Mouse (Mus musculus): ENCODE measurements around the gene Olfr1037.
A peak's percentile ranks its signal among the peaks of the same experiment; 100 is the strongest.
"Not testable (repeated sequence)": the region's sequence is repeated elsewhere in the genome, so short reads cannot be mapped to it uniquely, and the experiment has no call there.

The Olfr1037 gene

DNA sequence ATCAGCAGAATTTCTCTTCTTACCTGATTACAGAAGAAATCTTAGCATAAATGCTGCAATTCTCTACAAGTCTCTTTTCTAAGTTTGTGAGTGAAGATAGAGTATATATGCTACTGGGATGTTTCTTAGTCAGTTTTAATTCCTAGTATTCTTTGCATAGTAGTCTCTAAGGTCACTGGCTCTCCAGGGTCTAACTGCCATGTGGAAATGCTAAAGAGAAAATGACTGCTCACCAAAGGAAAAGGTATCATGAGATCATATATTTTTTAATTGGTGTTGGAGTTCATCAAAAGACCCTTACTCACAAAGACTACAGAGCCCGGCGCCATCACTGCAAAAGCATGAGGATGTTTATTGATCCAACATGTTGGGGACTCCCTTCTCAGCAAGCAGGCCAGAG, at the start of gene Olfr1037:
Olfr1037 (minus strand) TSS at position 101 of the 400 bp plus-strand sequence.
- no peak for DNase-seq (ENCODE audit: low read depth, low spot score)

DNA sequence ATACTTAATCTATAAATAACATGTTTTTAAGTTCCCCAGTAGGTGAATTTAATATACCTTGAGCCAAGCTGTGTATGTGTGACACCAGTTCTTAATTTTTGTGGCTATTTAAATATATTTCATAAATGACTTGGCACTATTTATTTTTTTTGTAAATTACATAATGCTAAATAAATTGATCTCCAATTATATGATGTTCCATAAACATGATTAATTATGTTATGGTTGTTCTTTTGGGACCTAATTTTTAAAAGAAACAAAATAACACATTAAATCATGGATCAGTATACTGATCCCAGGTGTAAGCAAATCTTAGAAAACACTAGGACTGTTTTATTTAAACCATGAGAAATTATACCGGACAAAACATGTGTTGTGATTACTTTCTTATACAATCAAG, 48.6 kb upstream of the Olfr1037 start, which contains the start of gene Olfr1039:
Olfr1039 (minus strand) TSS at position 101 of the 400 bp plus-strand sequence.
- DNase-seq (ENCODE audit: low read depth, low spot score) = no peak

DNA sequence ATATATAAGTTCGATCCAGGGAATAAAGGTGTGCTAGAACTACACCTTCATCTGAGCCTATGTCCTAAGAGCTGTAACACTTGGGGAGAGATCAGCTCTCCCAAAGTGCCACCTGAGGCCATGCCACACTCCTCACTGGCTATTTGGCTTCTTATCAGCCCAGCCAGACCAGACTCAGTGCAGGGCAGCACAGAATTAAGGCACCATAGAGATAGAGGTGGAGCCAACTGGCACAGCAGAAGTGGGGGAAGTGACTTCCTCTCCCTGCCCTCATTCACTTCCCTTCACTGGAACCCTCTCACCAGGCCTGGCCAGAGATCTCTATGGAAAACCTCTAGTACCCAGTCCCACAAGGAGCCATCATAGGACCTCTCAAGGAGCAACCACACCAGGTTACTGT, 6.7 kb downstream of the Olfr1037 start:
- DNase-seq (ENCODE audit: low read depth, low spot score) = not testable (repeated sequence)

DNA sequence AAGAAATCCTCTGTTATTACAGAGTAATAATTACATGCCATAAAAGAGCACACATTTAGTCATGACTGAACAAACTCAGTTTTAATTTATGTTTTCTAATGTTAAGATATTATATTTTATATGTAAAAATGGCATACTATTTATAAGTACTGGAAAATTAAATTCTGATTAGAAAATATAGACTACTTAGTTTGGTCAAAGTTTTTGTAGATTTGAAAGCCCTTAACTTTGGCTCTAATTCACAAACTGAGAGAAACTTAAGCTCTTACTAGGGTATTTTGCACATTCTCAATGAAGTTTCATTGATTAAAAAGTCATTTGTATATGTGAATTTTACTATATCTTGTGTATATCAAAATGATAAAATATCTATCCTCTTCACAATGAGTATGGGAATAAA, 13.5 kb downstream of the Olfr1037 start, which contains the start of gene Olfr1036:
Olfr1036 (plus strand) TSS at position 301 of the 400 bp plus-strand sequence.
- DNase-seq (ENCODE audit: low read depth, low spot score) = not testable (repeated sequence)

DNA sequence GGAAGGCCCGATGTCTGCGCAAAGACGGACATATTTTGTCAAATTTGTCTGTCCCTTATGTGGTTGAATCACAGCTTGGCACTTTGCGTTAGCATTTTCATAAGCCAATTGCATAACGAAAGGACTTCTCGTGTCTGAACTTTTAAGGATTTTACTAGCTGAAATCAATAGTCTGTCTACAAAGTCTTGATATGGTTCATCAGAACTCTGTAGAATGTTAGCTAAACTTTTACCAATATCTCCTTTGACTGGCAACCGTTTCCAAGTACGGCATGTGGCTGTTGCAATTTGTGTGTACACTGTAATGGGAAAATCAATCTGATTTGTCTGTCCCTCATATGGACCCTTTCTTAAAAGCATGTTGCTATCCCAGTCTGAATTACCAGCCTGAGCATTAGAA, 17.0 kb downstream of the Olfr1037 start:
- DNase-seq (ENCODE audit: low read depth, low spot score) = no peak

DNA sequence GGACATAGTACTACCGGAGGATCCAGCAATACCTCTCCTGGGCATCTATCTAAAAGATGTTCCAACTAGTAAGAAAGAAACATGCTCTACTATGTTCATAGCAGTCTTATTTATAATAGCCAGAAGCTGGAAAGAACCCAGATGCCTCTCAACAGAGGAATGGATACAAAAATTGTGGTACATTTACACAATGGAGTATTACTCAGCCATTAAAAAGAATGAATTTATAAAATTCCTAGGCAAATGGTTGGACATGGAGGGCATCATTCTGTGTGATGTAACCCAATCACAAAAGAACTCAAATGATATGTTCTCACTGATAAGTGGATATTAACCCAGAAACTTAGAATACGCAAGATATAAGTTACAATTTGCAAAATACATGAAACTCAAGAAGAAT, 23.4 kb downstream of the Olfr1037 start:
- DNase-seq (ENCODE audit: low read depth, low spot score) = not testable (repeated sequence)

DNA sequence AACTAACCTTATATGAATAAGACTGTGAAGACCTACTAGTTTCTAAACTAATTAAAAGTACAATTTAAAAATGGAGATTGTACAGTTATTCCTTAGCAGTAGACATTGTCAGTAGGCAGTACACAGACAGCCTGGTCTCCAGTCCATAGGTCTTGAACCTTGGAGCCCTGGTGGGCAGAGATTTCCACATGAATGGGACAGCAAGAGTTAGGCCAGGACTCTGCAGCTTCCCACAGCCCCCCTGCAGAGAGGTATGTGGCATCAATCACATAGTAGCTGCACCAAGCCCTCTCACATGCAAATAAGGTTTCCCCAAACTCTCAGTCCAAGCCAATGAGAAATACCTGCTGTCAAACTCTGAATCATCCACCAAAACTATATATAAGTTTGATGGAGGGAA, 36.4 kb downstream of the Olfr1037 start:
- DNase-seq (ENCODE audit: low read depth, low spot score) = peak; percentile 87

DNA sequence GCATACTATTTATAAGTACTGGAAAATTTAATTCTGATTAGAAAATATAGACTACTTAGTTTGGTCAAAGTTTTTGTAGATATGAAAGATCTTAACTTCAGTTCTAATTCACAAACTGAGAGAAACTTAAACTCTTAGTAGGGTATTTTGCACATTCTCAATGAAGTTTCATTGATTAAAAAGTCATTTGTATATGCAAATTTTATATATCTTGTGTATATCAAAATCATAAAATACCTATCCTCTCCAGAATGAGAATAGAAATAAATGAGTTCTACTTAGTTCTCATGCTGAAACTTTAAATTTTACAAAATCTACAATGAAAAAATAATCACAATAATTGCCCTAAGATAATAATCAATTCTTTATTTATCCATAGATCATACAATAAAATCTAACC, 41.6 kb downstream of the Olfr1037 start, which contains the start of gene Olfr1034:
Olfr1034 (plus strand) TSS at position 301 of the 400 bp plus-strand sequence.
- no peak for DNase-seq (ENCODE audit: low read depth, low spot score)

All from ZHBTc4 (cell line).